8 mouse cellular contexts compared by ENCODE assay signal in the genomic region with DNA sequence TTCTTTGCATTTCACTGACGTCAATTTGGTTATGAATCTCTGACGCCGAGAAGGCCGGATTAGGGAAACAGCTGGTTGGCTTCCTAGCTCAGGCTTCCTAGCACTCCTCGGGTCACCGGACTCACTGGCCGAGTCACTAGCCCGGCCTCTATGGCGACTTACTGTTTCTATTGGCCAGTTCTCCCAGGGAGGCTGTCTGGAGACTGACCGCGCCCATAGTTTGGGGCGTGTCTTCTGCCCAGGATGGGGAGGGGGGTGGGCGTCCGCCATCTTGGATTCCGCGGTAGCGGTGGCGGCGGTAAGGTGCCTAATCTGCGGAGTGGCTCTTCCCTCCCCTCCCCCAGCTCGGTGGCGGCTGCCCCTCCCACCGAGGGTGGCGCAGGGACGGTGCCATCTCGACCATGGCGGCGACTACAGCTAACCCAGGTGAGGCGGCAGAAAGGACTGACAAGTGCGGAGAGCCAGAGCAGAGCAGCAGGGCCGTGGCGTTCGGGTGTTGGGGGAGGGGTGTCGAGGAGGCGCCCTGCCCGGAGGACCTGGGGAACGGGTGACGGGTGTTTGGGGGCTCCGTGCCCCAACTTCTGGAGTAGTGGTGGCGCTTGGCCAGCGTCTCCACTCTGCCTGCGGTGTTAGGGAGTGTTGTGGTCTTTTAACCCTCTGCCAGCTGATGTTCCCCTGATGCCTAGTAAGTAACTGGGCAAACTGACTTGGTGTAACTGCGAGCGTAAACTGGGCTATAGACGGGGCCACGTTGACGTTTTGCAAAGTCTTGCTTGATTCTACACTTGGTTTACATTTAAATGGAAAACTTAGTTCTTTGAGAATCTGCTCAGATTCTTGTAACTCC. TPM values are rescaled to one million over a fixed set of nuclear protein-coding genes. Genes with fewer than 3 reads are reported as not detected.
DNase-seq lines count a peak whose midpoint lies in the region; ATAC-seq and TF ChIP-seq lines count a peak whose summit lies in the region.

A gene (plus strand): TSS at position 253 of the 847 bp plus-strand sequence.

- peak within 1 kb of the TSS; percentile 87 for H3K4me3 ChIP-seq in G1E (ENCODE audit: low read depth, low read length)
- peak within 1 kb of the TSS; percentile 52 for H3K4me3 ChIP-seq in forebrain, embryonic 16.5 days (replicated peaks; ENCODE audit: low read length)
- peak within 1 kb of the TSS; percentile 98 for H3K4me3 ChIP-seq in layer of hippocampus, adult 2 months
- peak within 1 kb of the TSS; percentile 73 for H3K4me3 ChIP-seq in lung, embryonic 14.5 days (ENCODE audit: low read depth, low read length)
- H3K4me3 ChIP-seq in olfactory bulb, adult 2 months (ENCODE audit: insufficient read depth, low read depth, low read length), result peak within 1 kb of the TSS; percentile 81
- peak within 1 kb of the TSS; percentile 90 for H3K4me3 ChIP-seq in thymus, adult 2 months (ENCODE audit: control insufficient read depth, insufficient read depth, low read length)

- peaks cover 27% of the 10 kb centered on the region for H3K36me3 ChIP-seq in G1E (replicated peaks)
- peaks cover 2% of the 10 kb centered on the region; the same call in 1 of the 2 replicates for H3K36me3 ChIP-seq in forebrain, embryonic 16.5 days (ENCODE audit: control insufficient read depth, insufficient read depth)
- H3K36me3 ChIP-seq in lung, embryonic 14.5 days (ENCODE audit: insufficient read depth), result peaks cover 20% of the 10 kb centered on the region
- peaks cover 5% of the 10 kb centered on the region; the same call in 1 of the 2 replicates for H3K36me3 ChIP-seq in thymus, adult 2 months (ENCODE audit: control insufficient read depth, insufficient read depth, low read length)

- H3K4me1 ChIP-seq in G1E (ENCODE audit: insufficient read depth, low read depth, low read length), result peaks cover 31% of the 10 kb centered on the region
- peaks cover 7% of the 10 kb centered on the region for H3K4me1 ChIP-seq in forebrain, embryonic 16.5 days (replicated peaks; ENCODE audit: control insufficient read depth, insufficient read depth, low read length)
- H3K4me1 ChIP-seq in lung, embryonic 14.5 days (ENCODE audit: insufficient read depth), result no peaks in the 10 kb centered on the region
- peaks cover 4% of the 10 kb centered on the region for H3K4me1 ChIP-seq in olfactory bulb, adult 2 months (ENCODE audit: control insufficient read depth, insufficient read depth, low read length)
- H3K4me1 ChIP-seq in thymus, adult 2 months (replicated peaks; ENCODE audit: control insufficient read depth, insufficient read depth, low read length), result peaks cover 2% of the 10 kb centered on the region; the same call in 1 of the 2 replicates

- peak within 1 kb of the TSS; percentile 74 for H3K27ac ChIP-seq in forebrain, embryonic 16.5 days (ENCODE audit: low read length)
- H3K27ac ChIP-seq in layer of hippocampus, adult 2 months, result peak within 1 kb of the TSS; percentile 93
- H3K27ac ChIP-seq in lung, embryonic 14.5 days (ENCODE audit: low read depth), result peak within 1 kb of the TSS; percentile 88
- H3K27ac ChIP-seq in olfactory bulb, adult 2 months (ENCODE audit: insufficient read depth, low read depth, low read length), result peak within 1 kb of the TSS; percentile 61; the same call in 1 of the 2 replicates
- H3K27ac ChIP-seq in thymus, adult 2 months (ENCODE audit: control insufficient read depth, insufficient read depth, low read length), result peak within 1 kb of the TSS; percentile 22

- peak; percentile 72; the same call in 1 of the 2 replicates for TF ChIP-seq POLR2A in olfactory bulb, adult 2 months (IDR thresholded peaks at IDR 0.05; ENCODE audit: insufficient read depth, low read depth, low read length)
- peak; percentile 69 for TF ChIP-seq POLR2A in thymus, adult 2 months (IDR thresholded peaks at IDR 0.05; ENCODE audit: control insufficient read depth, extremely low read depth, insufficient read depth, low read length, poor library complexity)

- H3K9ac ChIP-seq in forebrain, embryonic 16.5 days (replicated peaks; ENCODE audit: low read depth, low read length), result peak within 1 kb of the TSS; percentile 85
- peak within 1 kb of the TSS; percentile 76 for H3K9ac ChIP-seq in lung, embryonic 14.5 days

- DNase-seq in G1E (ENCODE audit: low spot score), result peak; percentile 99
- peak; percentile 87 to 94 for DNase-seq in cerebellum, adult 18-20 months
- peak; percentile 87 to 91 for DNase-seq in heart, postnatal 36 days
- DNase-seq in layer of hippocampus, adult 2 months (ENCODE audit: low spot score in 2 of 2), result peak; percentile 84 to 93
- DNase-seq in lung, embryonic 14.5 days, result peak; percentile 97
- peak; percentile 86 for DNase-seq in thymus, adult 2 months

- ATAC-seq in G1E (ENCODE audit: extremely low read depth, insufficient number of reproducible peaks, low FRiP score, poor library complexity, severe bottlenecking), result peak; percentile 100
- ATAC-seq in forebrain, embryonic 16.5 days, result peak; percentile 99
- ATAC-seq in lung, embryonic 14.5 days (ENCODE audit: insufficient read depth), result peak; percentile 100

- under 1% methylated on average over 39 of the region's 47 CpGs for WGBS in forebrain, embryonic 16.5 days
- under 1% methylated on average over 47 of the region's 47 CpGs for WGBS in lung, embryonic 14.5 days
- under 1% methylated on average over 47 of the region's 47 CpGs for whole genome bisulfite sequencing in olfactory bulb, adult 2 months
- under 1% methylated on average over 47 of the region's 47 CpGs for WGBS in thymus, adult 2 months

- peak within 1 kb of the TSS; percentile 85 for H3K4me2 ChIP-seq in forebrain, embryonic 16.5 days (ENCODE audit: low read length)
- peak within 1 kb of the TSS; percentile 64 for H3K4me2 ChIP-seq in lung, embryonic 14.5 days

- intact Hi-C loops in heart, postnatal 36 days (cut with DNase I), result loop anchor here (5.0 kb wide), 1 partner anchor 82 kb away; no protein-coding TSS in a partner anchor

- no peak for TF ChIP-seq CTCF in G1E (IDR thresholded peaks at IDR 0.05; ENCODE audit: low read depth, low read length)
- no peak for TF ChIP-seq CTCF in layer of hippocampus, adult 2 months (conservative IDR thresholded peaks at IDR 0.05)
- no peak for TF ChIP-seq CTCF in lung, embryonic 14.5 days (IDR thresholded peaks at IDR 0.05; ENCODE audit: low read depth)
- TF ChIP-seq CTCF in olfactory bulb, adult 2 months (IDR thresholded peaks at IDR 0.05; ENCODE audit: insufficient read depth, low read depth, low read length), result no peak
- peak; percentile 47; the same call in 1 of the 2 replicates for TF ChIP-seq CTCF in thymus, adult 2 months (IDR thresholded peaks at IDR 0.05; ENCODE audit: borderline replicate concordance, control insufficient read depth, extremely low read depth, insufficient read depth, low read length, poor library complexity)

- no peaks in the 10 kb centered on the region for H3K9me3 ChIP-seq in G1E (replicated peaks)
- H3K9me3 ChIP-seq in forebrain, embryonic 16.5 days (ENCODE audit: control insufficient read depth, low read length), result no peaks in the 10 kb centered on the region
- no peaks in the 10 kb centered on the region for H3K9me3 ChIP-seq in lung, embryonic 14.5 days (ENCODE audit: low read depth, low read length)

- no peaks in the 10 kb centered on the region for H3K27me3 ChIP-seq in G1E (ENCODE audit: insufficient read depth, low read length)
- H3K27me3 ChIP-seq in forebrain, embryonic 16.5 days (replicated peaks; ENCODE audit: control insufficient read depth, insufficient read depth, low read length), result no peaks in the 10 kb centered on the region
- H3K27me3 ChIP-seq in lung, embryonic 14.5 days (ENCODE audit: insufficient read depth, low read length), result no peaks in the 10 kb centered on the region
- H3K27me3 ChIP-seq in thymus, adult 2 months (ENCODE audit: control insufficient read depth, insufficient read depth, low read length), result no peaks in the 10 kb centered on the region

RNA-seq across cellular contexts. Expression of the gene that starts here (rescaled TPM):
- total RNA-seq in G1E (2014; fragmentation: Nextera tagmentation), result 164 and 171 TPM in 2 replicates
- total RNA-seq in G1E (2017), result 37.6 and 41.6 TPM in 2 replicates
- 53.0 and 53.5 TPM in 2 replicates for polyA plus RNA-seq in G1E (2012)
- 25.3 and 25.5 TPM in 2 replicates for polyA plus RNA-seq in forebrain, embryonic 16.5 days (2015; fragmentation: Nextera tagmentation; extraction: Ambion mirVana)
- total RNA-seq in heart, postnatal 36 days (2021), result 10 to 100 TPM; 39.7 to 43.0 TPM
- 10 to 100 TPM; 36.0 to 45.1 TPM for total RNA-seq in layer of hippocampus, adult 2 months (2021)
- 40.1 and 41.0 TPM in 2 replicates for polyA plus RNA-seq in lung, embryonic 14.5 days (2014; fragmentation: Nextera tagmentation; extraction: Ambion mirVana)
- polyA plus RNA-seq in olfactory bulb, adult 2 months (2012; ENCODE audit: insufficient read depth, insufficient read length, low replicate concordance, missing spikeins), result 258 TPM in 1 of 2 replicates, not detected in the other
- polyA plus RNA-seq in thymus, adult 2 months (2012; rRNA removed), result 40.5 and 54.5 TPM in 2 replicates

Comparison
In these comparisons a context has a peak if more than half of its experiments do, and no peak if none do; other contexts are left out.
1. Peak in every context shown above with its lines: DNase-seq, ATAC-seq, H3K4me3 ChIP-seq and H3K27ac ChIP-seq.
2. H3K27ac ChIP-seq: peak in every context shown above with its lines; median percentile 93 in layer of hippocampus, adult 2 months; 88 in lung, embryonic 14.5 days; 74 in forebrain, embryonic 16.5 days; 61 in olfactory bulb, adult 2 months; 22 in thymus, adult 2 months.